Mouse (Mus musculus): ENCODE data around the gene Pik3c2b. TPM values are rescaled to one million over a fixed set of nuclear protein-coding genes. Genes with fewer than 3 reads are reported as not detected.

Gene Pik3c2b
- polyA plus RNA-seq, 1 experiment: 1.1 TPM

DNA sequence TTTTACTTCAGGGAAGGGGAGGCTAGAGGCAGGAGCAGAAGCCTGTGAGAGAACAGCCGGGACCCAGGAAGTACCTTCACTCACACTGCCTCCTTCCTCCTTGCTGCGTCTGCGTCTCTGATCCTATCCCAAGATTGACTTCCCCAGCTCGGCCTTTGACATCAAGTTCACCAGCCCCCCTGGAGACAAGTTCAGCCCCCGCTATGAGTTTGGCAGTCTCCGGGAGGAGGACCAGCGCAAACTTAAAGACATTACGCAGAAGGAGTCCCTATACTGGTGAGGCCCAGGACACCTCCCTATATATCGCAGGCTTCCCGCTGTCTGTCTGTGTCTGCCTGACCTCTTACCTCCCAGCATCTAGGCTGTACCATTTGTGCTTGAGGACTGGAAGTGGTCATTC, 41.3 kb downstream of the Pik3c2b start:
- TF ChIP-seq POLR2A (IDR thresholded peaks at IDR 0.05; ENCODE audit: control insufficient read depth, low read depth, low read length) (no peak), CTCF (IDR thresholded peaks at IDR 0.05; ENCODE audit: control insufficient read depth, insufficient read depth, insufficient replicate concordance, low read depth, low read length) (no peak)
- H3K27me3 ChIP-seq (ENCODE audit: control insufficient read depth, insufficient read depth, low read length): no peaks in the 10 kb centered on the region
- no peaks in the 10 kb centered on the region for H3K36me3 ChIP-seq (ENCODE audit: control insufficient read depth, insufficient read depth, low read length)
- no peak overlapping the region for H3K4me3 ChIP-seq (ENCODE audit: control insufficient read depth, low read depth, low read length)
- H3K27ac ChIP-seq (ENCODE audit: control insufficient read depth, insufficient read depth, low read depth, low read length): no peak overlapping the region
- H3K4me1 ChIP-seq (ENCODE audit: control insufficient read depth, insufficient read depth, low read length): no peaks in the 10 kb centered on the region

DNA sequence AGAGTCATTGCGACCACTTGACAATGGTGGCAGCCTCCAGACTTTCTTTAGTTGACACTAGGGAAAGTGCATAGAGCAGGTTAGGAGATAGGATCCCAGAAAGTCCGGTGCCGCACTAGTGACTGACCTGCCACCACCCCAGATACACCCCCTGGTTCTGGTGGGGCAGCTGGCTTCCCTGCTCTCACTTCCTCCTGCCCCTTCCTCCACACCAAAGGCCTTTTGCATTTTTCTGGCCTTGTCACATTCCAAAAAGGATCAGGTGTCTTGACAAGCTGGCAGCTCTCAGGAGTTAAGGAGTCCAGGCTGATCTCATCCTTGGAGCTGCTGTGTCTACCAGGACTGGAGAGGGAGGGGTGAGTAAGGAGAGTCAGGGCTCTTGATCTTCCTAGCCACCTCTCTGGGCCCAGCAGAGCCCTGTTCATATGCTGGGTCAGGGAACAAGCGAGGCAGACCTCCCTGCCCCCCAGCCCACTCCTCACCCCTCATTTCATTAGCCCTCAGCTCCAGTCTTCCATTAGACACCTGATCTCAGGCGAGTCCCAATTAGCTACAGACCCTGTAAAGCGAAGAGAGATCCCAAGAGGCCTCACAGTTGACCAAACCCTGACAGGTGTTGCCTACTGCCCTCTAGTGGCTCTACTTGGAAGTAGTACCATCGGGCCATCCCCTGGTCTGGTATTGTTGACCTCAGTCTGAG, 41.9 kb downstream of the Pik3c2b start:
- H3K4me3 ChIP-seq (ENCODE audit: control insufficient read depth, low read depth, low read length): no peak overlapping the region
- no peaks in the 10 kb centered on the region for H3K27me3 ChIP-seq (ENCODE audit: control insufficient read depth, insufficient read depth, low read length)
- no peaks in the 10 kb centered on the region for H3K4me1 ChIP-seq (ENCODE audit: control insufficient read depth, insufficient read depth, low read length)
- H3K36me3 ChIP-seq (ENCODE audit: control insufficient read depth, insufficient read depth, low read length): no peaks in the 10 kb centered on the region
- no peak for TF ChIP-seq POLR2A (IDR thresholded peaks at IDR 0.05; ENCODE audit: control insufficient read depth, low read depth, low read length)
- TF ChIP-seq CTCF (IDR thresholded peaks at IDR 0.05; ENCODE audit: control insufficient read depth, insufficient read depth, insufficient replicate concordance, low read depth, low read length): peak; percentile 59; the same call in 1 of the 2 replicates
- no peak overlapping the region for H3K27ac ChIP-seq (ENCODE audit: control insufficient read depth, insufficient read depth, low read depth, low read length)

GRCm38 (mm10) chr1:133088196-133088595, 42.7 kb downstream of the Pik3c2b start:
- H3K27me3 ChIP-seq (ENCODE audit: control insufficient read depth, insufficient read depth, low read length): no peaks in the 10 kb centered on the region
- no peak overlapping the region for H3K4me3 ChIP-seq (ENCODE audit: control insufficient read depth, low read depth, low read length)
- no peaks in the 10 kb centered on the region for H3K36me3 ChIP-seq (ENCODE audit: control insufficient read depth, insufficient read depth, low read length)
- no peaks in the 10 kb centered on the region for H3K4me1 ChIP-seq (ENCODE audit: control insufficient read depth, insufficient read depth, low read length)
- TF ChIP-seq CTCF (IDR thresholded peaks at IDR 0.05; ENCODE audit: control insufficient read depth, insufficient read depth, insufficient replicate concordance, low read depth, low read length) (no peak), POLR2A (IDR thresholded peaks at IDR 0.05; ENCODE audit: control insufficient read depth, low read depth, low read length) (no peak)
- H3K27ac ChIP-seq (ENCODE audit: control insufficient read depth, insufficient read depth, low read depth, low read length): no peak overlapping the region

DNA sequence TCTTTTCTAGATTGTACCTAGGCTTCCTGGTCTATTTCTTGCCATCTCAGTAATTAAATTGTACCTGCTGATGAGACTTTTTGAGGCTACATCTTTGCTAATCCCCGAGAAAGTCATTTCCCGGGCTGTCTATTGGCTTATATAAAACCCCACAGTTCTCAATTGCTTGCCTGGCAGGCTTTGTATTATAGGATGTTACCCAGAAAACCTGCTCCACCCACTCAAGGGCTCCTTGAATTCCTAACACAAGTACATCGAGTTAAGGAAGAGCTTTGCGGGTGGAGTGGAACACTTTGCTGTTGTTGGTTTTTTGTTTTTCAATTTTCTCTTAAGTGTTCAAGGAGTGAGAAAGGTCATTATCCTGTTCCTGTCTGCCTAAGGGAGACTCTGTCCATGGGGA, 43.9 kb downstream of the Pik3c2b start:
- Histone ChIP-seq H3K27ac (ENCODE audit: control insufficient read depth, insufficient read depth, low read depth, low read length) (no peak overlapping the region), H3K36me3 (ENCODE audit: control insufficient read depth, insufficient read depth, low read length) (no peaks in the 10 kb centered on the region), H3K4me1 (ENCODE audit: control insufficient read depth, insufficient read depth, low read length) (no peaks in the 10 kb centered on the region), H3K27me3 (ENCODE audit: control insufficient read depth, insufficient read depth, low read length) (no peaks in the 10 kb centered on the region), H3K4me3 (ENCODE audit: control insufficient read depth, low read depth, low read length) (no peak overlapping the region)
- TF ChIP-seq POLR2A (IDR thresholded peaks at IDR 0.05; ENCODE audit: control insufficient read depth, low read depth, low read length): no peak
- TF ChIP-seq CTCF (IDR thresholded peaks at IDR 0.05; ENCODE audit: control insufficient read depth, insufficient read depth, insufficient replicate concordance, low read depth, low read length): no peak

- TF ChIP-seq CTCF (IDR thresholded peaks at IDR 0.05; ENCODE audit: control insufficient read depth, insufficient read depth, insufficient replicate concordance, low read depth, low read length) (no peak), POLR2A (IDR thresholded peaks at IDR 0.05; ENCODE audit: control insufficient read depth, low read depth, low read length) (no peak)
- Histone ChIP-seq H3K27me3 (ENCODE audit: control insufficient read depth, insufficient read depth, low read length) (no peaks in the 10 kb centered on the region), H3K4me1 (ENCODE audit: control insufficient read depth, insufficient read depth, low read length) (no peaks in the 10 kb centered on the region), H3K27ac (ENCODE audit: control insufficient read depth, insufficient read depth, low read depth, low read length) (no peak overlapping the region), H3K4me3 (ENCODE audit: control insufficient read depth, low read depth, low read length) (no peak overlapping the region), H3K36me3 (ENCODE audit: control insufficient read depth, insufficient read depth, low read length) (no peaks in the 10 kb centered on the region)
Measured at GRCm38 (mm10) chr1:133090641-133091040, 45.2 kb downstream of the Pik3c2b start.

GRCm38 (mm10) chr1:133091483-133091882, 46.0 kb downstream of the Pik3c2b start:
- Histone ChIP-seq H3K4me3 (ENCODE audit: control insufficient read depth, low read depth, low read length) (no peak overlapping the region), H3K4me1 (ENCODE audit: control insufficient read depth, insufficient read depth, low read length) (no peaks in the 10 kb centered on the region), H3K36me3 (ENCODE audit: control insufficient read depth, insufficient read depth, low read length) (no peaks in the 10 kb centered on the region), H3K27me3 (ENCODE audit: control insufficient read depth, insufficient read depth, low read length) (no peaks in the 10 kb centered on the region), H3K27ac (ENCODE audit: control insufficient read depth, insufficient read depth, low read depth, low read length) (no peak overlapping the region)
- TF ChIP-seq CTCF (IDR thresholded peaks at IDR 0.05; ENCODE audit: control insufficient read depth, insufficient read depth, insufficient replicate concordance, low read depth, low read length) (no peak), POLR2A (IDR thresholded peaks at IDR 0.05; ENCODE audit: control insufficient read depth, low read depth, low read length) (no peak)

- Histone ChIP-seq H3K36me3 (ENCODE audit: control insufficient read depth, insufficient read depth, low read length) (no peaks in the 10 kb centered on the region), H3K4me1 (ENCODE audit: control insufficient read depth, insufficient read depth, low read length) (no peaks in the 10 kb centered on the region)
- TF ChIP-seq CTCF (IDR thresholded peaks at IDR 0.05; ENCODE audit: control insufficient read depth, insufficient read depth, insufficient replicate concordance, low read depth, low read length) (no peak), POLR2A (IDR thresholded peaks at IDR 0.05; ENCODE audit: control insufficient read depth, low read depth, low read length) (no peak)
Measured at GRCm38 (mm10) chr1:133093719-133094118, 48.3 kb downstream of the Pik3c2b start.

More at GRCm38 (mm10) chr1:133093719-133094118, 48.3 kb downstream of the Pik3c2b start:
- Histone ChIP-seq H3K27me3 (ENCODE audit: control insufficient read depth, insufficient read depth, low read length) (no peaks in the 10 kb centered on the region), H3K4me3 (ENCODE audit: control insufficient read depth, low read depth, low read length) (no peak overlapping the region), H3K27ac (ENCODE audit: control insufficient read depth, insufficient read depth, low read depth, low read length) (no peak overlapping the region)
